Mouse (Mus musculus) testis, adult 2 months (tissue): Measurements from ENCODE around the gene Slc8a2. TPM values are rescaled to one million over a fixed set of nuclear protein-coding genes. Genes with fewer than 3 reads are reported as not detected.

Experiments
- H3K27ac ChIP-seq: fragments of 200-500 bp; 2 replicates; pipeline ENCODE4 v1.5.1; 2012; ENCODE audit warnings: low read depth, low read length; ENCODE audit not compliant: control insufficient read depth, insufficient read depth
- H3K27me3 ChIP-seq: fragments of 200-500 bp; 2 replicates; pipeline ENCODE4 v1.6.1; 2012; ENCODE audit warnings: mild to moderate bottlenecking, low read length, moderate library complexity; ENCODE audit not compliant: control insufficient read depth, insufficient read depth
- H3K36me3 ChIP-seq: fragments of 200-500 bp; 2 replicates; pipeline ENCODE4 v1.6.1; 2012; ENCODE audit warnings: mild to moderate bottlenecking, low read length; ENCODE audit not compliant: control insufficient read depth, insufficient read depth
- H3K4me1 ChIP-seq: fragments of 200-500 bp; 2 replicates; pipeline ENCODE4 v1.6.1; 2012; ENCODE audit warnings: low read length; ENCODE audit not compliant: control insufficient read depth, insufficient read depth
- H3K4me3 ChIP-seq: fragments of 200-500 bp; 2 replicates; pipeline ENCODE4 v1.5.1; 2012; ENCODE audit warnings: low read depth, mild to moderate bottlenecking, low read length, moderate library complexity, mixed read lengths; ENCODE audit not compliant: control insufficient read depth
- CTCF ChIP-seq: fragments of 200-500 bp; IDR thresholded peaks from 2 replicates; pipeline ENCODE4 v1.5.1; 2012; ENCODE audit warnings: low read depth, mild to moderate bottlenecking, inconsistent platforms, low read length, moderate library complexity; ENCODE audit not compliant: control insufficient read depth, insufficient read depth, insufficient replicate concordance
- POLR2A ChIP-seq: fragments of 200-500 bp; IDR thresholded peaks from 2 replicates; pipeline ENCODE4 v1.6.1; 2012; ENCODE audit warnings: low read depth, mild to moderate bottlenecking, inconsistent platforms, low read length, moderate library complexity; ENCODE audit not compliant: control insufficient read depth
- polyA plus RNA-seq: library from polyadenylated mRNA; depleted of rRNA; stranded (reverse); fragments of >200 nt; gene quantifications from 2 replicates; pipeline ENCODE4 v1.2.3, GENCODE M21; 2012

Gene Slc8a2
- polyA plus RNA-seq, 1 experiment, result 34.7 TPM

GRCm38 (mm10) chr7:16193702-16194101, 64.1 kb downstream of the Slc8a2 start:
- TF ChIP-seq CTCF (no peak), POLR2A (no peak)
- no peak overlapping the region for H3K27ac ChIP-seq

GRCm38 (mm10) chr7:16196616-16197015, 67.0 kb downstream of the Slc8a2 start:
- no peak overlapping the region for H3K27ac ChIP-seq
- H3K4me3 ChIP-seq, result no peak overlapping the region
- H3K4me1 ChIP-seq, result no peaks in the 10 kb centered on the region
- no peaks in the 10 kb centered on the region for H3K27me3 ChIP-seq
- H3K36me3 ChIP-seq, result no peaks in the 10 kb centered on the region; the same call in 1 of the 2 replicates
- TF ChIP-seq POLR2A, result no peak
- no peak for TF ChIP-seq CTCF

More at GRCm38 (mm10) chr7:16193702-16194101, 64.1 kb downstream of the Slc8a2 start:
- no peaks in the 10 kb centered on the region for H3K4me1 ChIP-seq
- H3K27me3 ChIP-seq, result no peaks in the 10 kb centered on the region
- H3K4me3 ChIP-seq, result no peak overlapping the region
- H3K36me3 ChIP-seq, result no peaks in the 10 kb centered on the region; the same call in 1 of the 2 replicates

- TF ChIP-seq CTCF (no peak), POLR2A (no peak)
- no peak overlapping the region for H3K27ac ChIP-seq
- no peaks in the 10 kb centered on the region for H3K27me3 ChIP-seq
- no peak overlapping the region for H3K4me3 ChIP-seq
- H3K4me1 ChIP-seq, result no peaks in the 10 kb centered on the region
- H3K36me3 ChIP-seq, result no peaks in the 10 kb centered on the region; the same call in 1 of the 2 replicates
Observed at GRCm38 (mm10) chr7:16197166-16197565, 67.5 kb downstream of the Slc8a2 start.

- Histone ChIP-seq H3K27ac (no peak overlapping the region), H3K27me3 (no peaks in the 10 kb centered on the region), H3K4me1 (no peaks in the 10 kb centered on the region), H3K4me3 (no peak overlapping the region), H3K36me3 (no peaks in the 10 kb centered on the region; the same call in 1 of the 2 replicates)
- no peak for TF ChIP-seq POLR2A
Observed at GRCm38 (mm10) chr7:16198540-16198939, 68.9 kb downstream of the Slc8a2 start.

- no peak overlapping the region for H3K4me3 ChIP-seq
- no peaks in the 10 kb centered on the region for H3K27me3 ChIP-seq
- H3K27ac ChIP-seq, result no peak overlapping the region
- H3K36me3 ChIP-seq, result peaks cover 1% of the 10 kb centered on the region
- no peaks in the 10 kb centered on the region for H3K4me1 ChIP-seq
- TF ChIP-seq POLR2A, result no peak
- no peak for TF ChIP-seq CTCF
Observed at GRCm38 (mm10) chr7:16201136-16201535, 71.5 kb downstream of the Slc8a2 start.

- H3K36me3 ChIP-seq, result peaks cover 1% of the 10 kb centered on the region
- no peaks in the 10 kb centered on the region for H3K4me1 ChIP-seq
Observed at GRCm38 (mm10) chr7:16202756-16203504, 73.3 kb downstream of the Slc8a2 start.

GRCm38 (mm10) chr7:16203505-16203903, 73.9 kb downstream of the Slc8a2 start:
- Histone ChIP-seq H3K27ac (no peak overlapping the region), H3K36me3 (peaks cover 1% of the 10 kb centered on the region), H3K27me3 (no peaks in the 10 kb centered on the region), H3K4me1 (no peaks in the 10 kb centered on the region), H3K4me3 (no peak overlapping the region)
- TF ChIP-seq CTCF (no peak), POLR2A (no peak)

More at GRCm38 (mm10) chr7:16202756-16203504, 73.3 kb downstream of the Slc8a2 start:
- Histone ChIP-seq H3K27ac (no peak overlapping the region), H3K27me3 (no peaks in the 10 kb centered on the region), H3K4me3 (no peak overlapping the region)
- TF ChIP-seq CTCF, result no peak
- no peak for TF ChIP-seq POLR2A
